ENCODE assay signal across 27 mouse cellular contexts in genomic region chr4:149834646-149835156, GRCm38 (mm10).
"Had no signal": no experiment of that assay in that cellular context is flagged by ENCODE, and none has a peak within 500 bp of the region (broad histone marks: within the 10 kb centered on the region; RNA-seq: fewer than 3 reads in every experiment).

No protein-coding gene starts in this region.

- H3K27me3 ChIP-seq: heart, embryonic 12.5 days; hindbrain, embryonic 12.5 days; intestine, embryonic 15.5 days; limb, embryonic 12.5 days had no signal

- H3K4me2 ChIP-seq: heart, embryonic 12.5 days; hindbrain, embryonic 12.5 days; hindbrain, embryonic 14.5 days; intestine, embryonic 15.5 days; limb, embryonic 12.5 days; liver, embryonic 11.5 days; liver, embryonic 13.5 days; liver, embryonic 15.5 days had no signal

- H3K36me3 ChIP-seq: heart, embryonic 10.5 days; heart, embryonic 12.5 days; hindbrain, embryonic 10.5 days; hindbrain, embryonic 12.5 days; intestine, embryonic 15.5 days; limb, embryonic 10.5 days; limb, embryonic 12.5 days; liver, embryonic 13.5 days; liver, embryonic 15.5 days had no signal

- H3K9ac ChIP-seq: heart, embryonic 12.5 days; hindbrain, embryonic 12.5 days; hindbrain, embryonic 14.5 days; intestine, embryonic 15.5 days; limb, embryonic 12.5 days; liver, embryonic 13.5 days; liver, embryonic 15.5 days had no signal

- H3K27ac ChIP-seq: gastrocnemius, adult 2 months; heart, adult 2 months; heart, embryonic 10.5 days; hindbrain, embryonic 10.5 days; hindbrain, embryonic 12.5 days; hindbrain, embryonic 14.5 days; intestine, embryonic 15.5 days; left cerebral cortex, adult 2 months; limb, embryonic 10.5 days; limb, embryonic 12.5 days; liver, embryonic 13.5 days; liver, embryonic 15.5 days had no signal

- DNase-seq: gastrocnemius, adult 2 months; gastrocnemius, postnatal 10 days; gastrocnemius, postnatal 25 days; heart, adult 2 months; heart, postnatal 10 days; heart, postnatal 4 days; kidney, adult 18-20 months; kidney, adult 8-10 months; kidney, postnatal 10 days; kidney, postnatal 25 days; kidney, postnatal 4 days; liver; liver, embryonic 13.5 days had no signal

- H3K4me3 ChIP-seq: gastrocnemius, adult 2 months; heart, adult 2 months; heart, embryonic 10.5 days; heart, embryonic 12.5 days; hindbrain, embryonic 10.5 days; hindbrain, embryonic 12.5 days; intestine, embryonic 15.5 days; left cerebral cortex, adult 2 months; limb, embryonic 10.5 days; limb, embryonic 12.5 days; liver, embryonic 13.5 days; liver, embryonic 15.5 days had no signal

- H3K9me3 ChIP-seq: heart, embryonic 10.5 days; hindbrain, embryonic 10.5 days; hindbrain, embryonic 12.5 days; intestine, embryonic 15.5 days; limb, embryonic 10.5 days; limb, embryonic 12.5 days; liver, embryonic 13.5 days; liver, embryonic 15.5 days had no signal

- ATAC-seq: hindbrain, embryonic 16.5 days; inflammation-experienced regulatory T-cells, adult 6 months; intestine, embryonic 15.5 days; intestine, postnatal 0 days had no signal

- H3K4me1 ChIP-seq: heart, embryonic 12.5 days; hindbrain, embryonic 12.5 days; liver, embryonic 13.5 days; liver, embryonic 15.5 days had no signal
